Mouse (Mus musculus): ENCODE data around the gene Hhat. TPM values are rescaled to one million over a fixed set of nuclear protein-coding genes. Genes with fewer than 3 reads are reported as not detected.

Gene Hhat
- total RNA-seq, 2 experiments from 2014 or later = 1.2 to 2.2 TPM

DNA sequence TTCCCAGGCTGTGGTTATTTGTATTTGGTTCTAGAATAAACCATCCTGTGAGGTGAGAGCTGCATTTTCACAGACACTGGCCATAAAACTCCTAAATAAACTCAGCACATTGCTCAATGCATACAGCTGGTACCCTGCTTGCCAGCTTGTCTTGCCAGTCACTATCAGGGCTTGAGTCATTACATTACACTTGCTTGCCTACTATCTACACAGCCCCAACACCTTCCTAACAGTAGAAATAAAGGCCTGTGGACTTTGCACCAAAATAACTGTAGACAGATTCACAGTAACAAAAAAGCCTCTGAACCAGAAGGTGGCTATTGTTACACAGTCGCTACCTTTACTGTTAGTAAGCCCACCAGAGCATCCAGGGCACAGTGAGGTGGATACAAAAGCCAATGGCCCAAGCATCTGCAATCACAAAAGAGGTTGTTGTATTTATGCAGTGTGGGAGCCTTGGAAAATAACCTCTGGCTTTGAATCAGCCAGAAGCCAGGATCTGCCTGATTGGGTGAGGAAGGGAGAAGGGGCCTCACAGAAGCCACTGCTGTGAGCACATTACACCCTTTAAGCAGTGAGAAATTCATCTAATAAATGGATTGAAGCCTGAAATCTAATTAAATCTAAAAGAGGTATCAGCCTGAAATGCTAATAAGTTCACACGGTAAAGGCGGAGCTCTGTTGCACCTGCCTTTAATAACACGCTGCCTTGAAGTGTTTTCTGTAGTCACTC lies 88.6 kb downstream of the Hhat start:
- no peak for DNase-seq (ENCODE audit: low spot score in 2 of 2)
- intact Hi-C loops (cut with DNase I) = no loop called here

DNA sequence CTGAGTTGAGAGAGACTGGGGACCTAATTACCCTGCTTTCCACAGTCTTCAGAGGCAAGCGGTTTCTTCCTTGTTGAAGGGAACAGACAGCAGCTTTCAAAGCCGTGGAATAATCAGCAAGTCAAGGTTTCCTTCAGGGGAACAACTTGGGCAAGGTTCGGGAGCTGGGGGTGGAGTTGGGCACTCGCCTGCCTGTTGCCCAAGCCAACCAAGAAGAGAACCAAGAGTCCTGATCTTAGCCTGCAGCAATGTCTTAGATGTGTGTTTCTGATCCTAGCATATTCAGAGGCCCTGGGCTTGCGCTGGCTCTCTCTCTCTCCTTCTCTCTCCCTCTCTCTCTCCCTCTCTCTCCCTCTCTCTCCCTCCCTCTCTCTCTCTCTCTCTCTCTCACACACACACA lies 93.8 kb downstream of the Hhat start:
- intact Hi-C loops (cut with DNase I) = no loop called here
- DNase-seq (ENCODE audit: low spot score in 2 of 2) = no peak

- intact Hi-C loops (cut with DNase I) = no loop called here
- DNase-seq (ENCODE audit: low spot score in 2 of 2) = no peak
These were observed 107.4 kb downstream of the Hhat start for GRCm38 (mm10) chr1:192663608-192664007.

- intact Hi-C loops (cut with DNase I) = no loop called here
- no peak for DNase-seq (ENCODE audit: low spot score in 2 of 2)
These were observed 107.9 kb downstream of the Hhat start for GRCm38 (mm10) chr1:192663092-192663491.

- DNase-seq (ENCODE audit: low spot score in 2 of 2) = no peak
- intact Hi-C loops (cut with DNase I) = no loop called here
These were observed 109.4 kb downstream of the Hhat start for GRCm38 (mm10) chr1:192661612-192662011.

DNA sequence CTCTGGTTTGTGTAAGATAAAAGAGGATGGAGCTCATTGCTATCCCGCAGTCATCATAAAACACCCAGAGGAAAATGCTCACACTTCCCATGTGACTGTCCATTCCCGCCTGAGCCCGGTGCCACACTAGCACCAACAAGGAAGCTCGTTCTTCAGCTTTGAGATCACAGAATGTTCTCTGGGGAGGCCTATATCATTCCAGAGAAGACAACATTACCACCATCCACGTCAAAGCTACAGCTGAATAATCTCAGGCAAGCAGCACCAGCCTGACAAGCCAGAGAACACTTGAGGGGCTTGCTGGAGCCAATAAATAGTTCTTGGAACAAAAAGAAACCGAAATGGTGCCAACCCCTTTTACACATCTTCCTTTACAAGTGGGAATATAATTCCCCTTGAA lies 113.6 kb downstream of the Hhat start:
- peak in 1 of 2 experiments; percentile 3 for DNase-seq (ENCODE audit: low spot score in 2 of 2)

GRCm38 (mm10) chr1:192651981-192652605 lies 118.9 kb downstream of the Hhat start:
- intact Hi-C loops (cut with DNase I) = loop anchor here (2.0 kb wide), 1 partner anchor 461 kb away; the partner anchor contains the start of gene Kcnh1
- DNase-seq (ENCODE audit: low spot score in 2 of 2) = peak; percentile 21 to 35

More for the DNA sequence above, 113.6 kb downstream of the Hhat start:
- intact Hi-C loops (cut with DNase I) = no loop called here

GRCm38 (mm10) chr1:192650586-192650985 lies 120.4 kb downstream of the Hhat start:
- intact Hi-C loops (cut with DNase I) = loop anchor here (2.0 kb wide), 1 partner anchor 460 kb away; the partner anchor contains the start of gene Kcnh1
- DNase-seq (ENCODE audit: low spot score in 2 of 2) = no peak

- no peak for DNase-seq (ENCODE audit: low spot score in 2 of 2)
- intact Hi-C loops (cut with DNase I) = loop anchor here (2.0 kb wide), 1 partner anchor 459 kb away; the partner anchor contains the start of gene Kcnh1
These were observed 121.0 kb downstream of the Hhat start for GRCm38 (mm10) chr1:192650023-192650422.

DNA sequence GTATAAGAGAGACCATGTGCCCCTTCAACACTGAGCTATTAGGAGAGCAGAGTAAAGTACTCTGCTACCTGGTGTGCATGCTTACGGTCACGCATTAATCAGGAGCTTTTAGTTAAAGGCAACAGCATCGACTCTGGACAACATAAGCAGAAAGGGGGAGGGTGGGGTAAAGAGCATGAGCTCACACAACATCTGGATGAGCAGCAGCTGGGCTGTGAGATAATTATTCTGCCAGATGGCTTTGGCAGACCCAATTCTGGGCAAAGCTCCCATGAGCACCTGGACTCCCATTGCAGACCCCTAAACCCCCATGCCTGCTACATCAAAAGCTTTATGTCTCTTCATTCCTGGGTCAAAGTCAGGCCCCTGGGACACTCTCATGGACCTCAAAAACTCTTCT lies 121.8 kb downstream of the Hhat start:
- intact Hi-C loops (cut with DNase I) = no loop called here
- no peak for DNase-seq (ENCODE audit: low spot score in 2 of 2)

GRCm38 (mm10) chr1:192647361-192647760 lies 123.7 kb downstream of the Hhat start:
- intact Hi-C loops (cut with DNase I) = no loop called here
- DNase-seq (ENCODE audit: low spot score in 2 of 2) = no peak

- peak in 1 of 2 experiments; percentile 29 for DNase-seq (ENCODE audit: low spot score in 2 of 2)
- intact Hi-C loops (cut with DNase I) = no loop called here
These were observed 128.9 kb downstream of the Hhat start for GRCm38 (mm10) chr1:192642126-192642525.

DNA sequence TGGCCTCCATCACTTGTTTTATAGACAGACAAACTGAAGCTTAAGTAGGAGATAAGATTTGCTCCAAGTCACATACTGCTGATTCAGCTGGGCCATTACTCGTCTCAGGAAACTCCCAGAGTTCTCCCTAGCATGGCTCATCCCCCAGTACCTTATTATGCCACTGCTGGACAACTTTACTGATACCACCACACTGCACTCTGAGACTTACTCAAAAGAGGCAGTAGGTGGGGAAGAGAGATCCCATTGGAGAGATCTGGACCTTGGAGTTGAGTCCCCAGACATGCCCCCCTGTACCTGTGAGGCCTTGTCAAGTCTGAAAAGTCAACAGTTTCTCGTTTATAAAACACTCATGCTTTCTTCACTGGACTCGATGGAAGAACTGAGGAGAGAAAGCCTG lies 131.8 kb downstream of the Hhat start:
- no peak for DNase-seq (ENCODE audit: low spot score in 2 of 2)
- intact Hi-C loops (cut with DNase I) = no loop called here

DNA sequence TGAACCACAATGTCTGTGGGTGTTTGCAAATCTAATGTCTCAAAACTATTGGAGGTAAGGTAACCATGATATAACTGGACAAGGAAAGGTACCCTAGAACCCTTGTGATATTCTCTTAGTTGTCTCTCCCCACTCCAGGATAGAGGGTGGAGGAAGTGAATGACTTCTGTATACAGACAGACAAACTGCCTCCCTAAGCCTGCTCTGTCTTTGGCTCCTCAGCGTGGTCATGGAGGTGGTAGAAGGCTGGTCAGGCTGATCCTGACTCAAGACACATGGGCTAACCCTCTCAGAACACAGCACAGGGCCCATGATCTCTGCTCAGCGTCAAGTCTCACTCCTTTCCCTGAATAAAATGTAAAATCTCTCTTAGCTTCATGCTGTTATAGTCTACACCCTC lies 149.2 kb downstream of the Hhat start:
- DNase-seq (ENCODE audit: low spot score in 2 of 2) = no peak
- intact Hi-C loops (cut with DNase I) = no loop called here

DNA sequence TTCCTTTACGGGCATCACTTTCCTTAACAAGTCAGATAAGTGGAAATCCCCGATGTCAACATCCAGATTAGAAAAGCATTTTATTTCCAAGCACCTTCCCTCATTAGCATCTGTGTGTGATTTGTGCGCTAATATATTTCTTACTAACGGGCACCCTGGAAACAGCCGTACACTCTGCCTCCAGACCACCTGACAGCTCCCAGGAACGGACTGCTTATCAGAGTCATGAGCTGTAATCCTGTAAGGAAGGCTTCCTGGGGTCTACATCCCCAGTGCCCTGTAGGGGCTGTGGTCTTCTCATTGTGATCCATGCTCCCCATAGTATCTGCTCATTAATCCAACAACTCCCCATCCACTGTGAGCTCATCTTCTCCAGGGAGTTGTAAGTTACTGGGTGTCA lies 157.8 kb downstream of the Hhat start:
- intact Hi-C loops (cut with DNase I) = loop anchor here (5.0 kb wide), 1 partner anchor 89 kb away; no protein-coding TSS in a partner anchor
- DNase-seq (ENCODE audit: low spot score in 2 of 2) = no peak

- intact Hi-C loops (cut with DNase I) = loop anchor here (5.0 kb wide), 1 partner anchor 90 kb away; no protein-coding TSS in a partner anchor
- DNase-seq (ENCODE audit: low spot score in 2 of 2) = no peak
These were observed 158.9 kb downstream of the Hhat start for GRCm38 (mm10) chr1:192611996-192612739.

DNA sequence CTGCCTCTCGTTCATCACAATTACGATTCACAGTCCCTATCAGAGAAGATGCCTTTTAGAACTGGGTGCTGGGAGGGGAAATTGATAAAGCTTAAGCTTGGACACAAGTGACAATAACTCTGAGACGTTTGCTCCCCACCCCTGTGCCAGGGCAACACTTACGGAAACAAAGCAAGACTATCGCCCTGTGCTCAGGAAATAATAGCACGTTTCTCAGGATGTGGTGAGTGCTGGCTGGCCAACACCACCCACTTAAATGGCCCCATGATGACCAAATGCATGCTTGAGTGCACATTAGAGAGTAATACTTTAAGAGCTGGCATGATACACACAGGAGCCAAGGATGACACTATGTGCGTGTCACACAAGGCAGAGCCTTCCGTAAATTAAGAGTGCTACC lies 164.1 kb downstream of the Hhat start:
- DNase-seq (ENCODE audit: low spot score in 2 of 2) = no peak
- intact Hi-C loops (cut with DNase I) = no loop called here

DNA sequence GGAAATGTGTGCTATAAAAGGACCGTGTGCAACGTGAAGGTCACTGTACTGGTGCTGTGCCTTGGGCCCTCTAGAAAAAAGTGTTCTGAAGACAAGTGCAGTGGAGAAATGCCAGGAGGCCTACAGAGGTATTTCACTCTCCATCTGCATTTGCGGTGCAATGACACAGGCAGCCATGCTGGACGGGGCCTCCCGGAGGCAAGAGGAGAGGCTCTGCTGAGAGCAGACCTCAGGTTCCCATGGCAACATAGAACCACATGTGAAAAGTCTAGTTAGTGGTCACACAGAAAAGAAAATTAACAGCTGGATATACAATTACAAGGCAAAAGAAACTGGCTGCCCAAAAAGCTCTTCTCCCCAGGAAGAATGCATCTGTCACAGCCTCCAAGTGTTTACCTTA lies 166.6 kb downstream of the Hhat start:
- no peak for DNase-seq (ENCODE audit: low spot score in 2 of 2)
- intact Hi-C loops (cut with DNase I) = no loop called here

DNA sequence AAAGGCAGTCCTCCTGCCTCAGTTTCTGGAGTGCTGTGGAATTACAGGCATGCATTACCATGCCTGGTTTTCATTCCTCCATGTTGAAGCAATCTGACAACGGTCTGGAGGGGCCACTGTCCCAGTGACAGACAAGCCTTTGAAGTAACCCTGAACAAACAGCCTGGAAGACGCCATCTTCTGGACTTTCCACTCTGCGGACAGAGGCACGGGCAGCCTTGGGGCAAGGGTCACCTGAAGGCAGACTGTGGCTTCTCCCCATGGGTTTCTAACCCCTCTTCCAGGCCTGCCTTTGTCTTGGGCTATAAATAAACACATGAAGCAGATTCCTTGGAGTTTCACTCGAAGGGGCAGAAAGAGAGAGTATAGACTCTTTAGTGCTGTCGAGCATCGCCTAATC lies 167.5 kb downstream of the Hhat start:
- no peak for DNase-seq (ENCODE audit: low spot score in 2 of 2)
- intact Hi-C loops (cut with DNase I) = no loop called here

DNA sequence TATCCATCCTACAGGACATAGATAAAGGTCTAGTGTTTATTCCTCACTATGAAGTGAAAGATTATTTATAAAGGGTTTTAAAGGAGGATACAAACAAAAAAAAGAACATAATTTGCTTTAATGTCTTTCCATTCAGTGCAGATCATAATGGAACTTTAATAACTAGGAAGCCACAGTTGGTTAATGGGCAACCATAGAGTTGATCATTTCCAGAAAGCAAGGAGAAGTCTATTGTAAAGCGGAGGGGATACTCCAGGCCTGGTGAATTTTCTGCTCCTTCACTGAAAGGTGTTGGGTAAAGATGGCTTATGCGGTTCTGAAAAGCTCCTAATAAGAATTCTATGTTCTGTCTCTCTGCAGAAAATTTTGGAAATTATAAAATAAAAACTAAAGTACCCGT lies 169.8 kb downstream of the Hhat start:
- no peak for DNase-seq (ENCODE audit: low spot score in 2 of 2)
- intact Hi-C loops (cut with DNase I) = no loop called here

Data from left cerebral cortex, postnatal 25 days (tissue).